Mouse (Mus musculus) kidney, adult 2 months (tissue): ENCODE results near the gene Pdlim5.

Source experiments
- CTCF ChIP-seq: fragments of 200-500 bp; conservative IDR thresholded peaks from 2 replicates; pipeline ENCODE4 v1.5.1; 2011; ENCODE audit warnings: low read depth, mild to moderate bottlenecking, control low read depth, low read length, moderate library complexity, mixed read lengths; ENCODE audit not compliant: insufficient read depth, insufficient read length
- POLR2A ChIP-seq: fragments of 200-500 bp; IDR thresholded peaks from one replicate; pipeline ENCODE4 v1.6.1; 2011; ENCODE audit warnings: low read depth, low read length, control low read depth

DNA sequence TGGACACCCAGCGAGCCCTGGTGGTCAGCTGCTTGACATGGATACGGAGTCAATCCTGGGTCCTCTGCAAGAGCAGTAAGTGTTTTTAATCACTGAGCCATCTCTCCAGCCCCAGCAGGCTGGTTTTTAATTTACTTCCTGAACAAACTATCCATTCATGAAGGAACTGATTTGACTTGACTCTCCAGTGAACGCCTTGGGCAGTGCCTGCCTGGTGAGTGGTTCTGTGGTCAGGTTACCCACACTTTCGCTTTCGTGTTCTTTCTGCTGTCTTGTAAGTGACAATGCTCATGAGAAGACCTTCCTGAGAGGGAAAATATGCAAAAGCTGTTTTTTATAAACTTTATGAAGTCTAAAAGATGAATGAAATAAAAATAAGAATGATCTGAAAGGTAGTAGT, 152.2 kb downstream of the Pdlim5 start:
- TF ChIP-seq CTCF (no peak), POLR2A (no peak)
